In the genomic region with DNA sequence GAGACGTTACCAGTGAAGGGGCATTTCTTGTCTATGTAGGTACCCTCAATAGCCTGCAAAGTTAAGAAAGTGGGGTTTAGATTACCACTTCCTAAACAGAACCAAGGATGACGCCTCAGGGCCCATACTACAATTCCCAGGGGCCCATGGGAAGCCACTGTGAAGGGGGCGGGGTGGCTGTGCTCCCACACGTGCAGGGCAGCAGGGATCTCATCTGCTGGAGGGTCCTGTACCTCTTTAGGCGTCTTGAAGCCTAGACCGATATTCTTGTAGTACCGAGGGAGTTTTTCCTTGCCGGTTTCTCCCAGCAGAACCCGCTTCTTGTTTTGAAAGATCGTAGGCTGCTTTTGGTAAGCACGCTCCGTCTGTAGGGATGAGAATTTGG, we compare ENCODE assay signal across 8 mouse cellular contexts. TPM values are rescaled to one million over a fixed set of nuclear protein-coding genes. Genes with fewer than 3 reads are reported as not detected.
A peak's percentile ranks its signal among the peaks of the same experiment; 100 is the strongest.
DNase-seq lines count a peak whose midpoint lies in the region; ATAC-seq and TF ChIP-seq lines count a peak whose summit lies in the region.

No protein-coding gene starts in this region.

- H3K4me3 ChIP-seq in kidney, adult 2 months (ENCODE audit: insufficient read depth, low read depth, low read length), result peak overlapping the region; percentile 91
- H3K4me3 ChIP-seq in ES-E14 (ENCODE audit: insufficient read depth in 1 of 2, low read depth in 1 of 2, low read length in 2 of 2, poor library complexity in 1 of 2, severe bottlenecking in 1 of 2), result peak overlapping the region; percentile 93 to 98
- peak overlapping the region; percentile 87 for H3K4me3 ChIP-seq in forebrain, embryonic 11.5 days (ENCODE audit: low read depth, low read length)
- peak overlapping the region; percentile 98 for H3K4me3 ChIP-seq in limb, embryonic 13.5 days
- peak overlapping the region; percentile 96 for H3K4me3 ChIP-seq in neural tube, embryonic 14.5 days (ENCODE audit: low read depth, low read length)

- TF ChIP-seq CTCF in kidney, adult 2 months (conservative IDR thresholded peaks at IDR 0.05; ENCODE audit: insufficient read depth, insufficient read length, low read depth, low read length), result no peak

- TF ChIP-seq POLR2A in kidney, adult 2 months (IDR thresholded peaks at IDR 0.05; ENCODE audit: low read depth, low read length), result no peak

- peaks cover 14% of the 10 kb centered on the region; the same call in 1 of the 2 replicates for H3K36me3 ChIP-seq in kidney, adult 2 months (ENCODE audit: control insufficient read depth, insufficient read depth, low read length)
- peaks cover 69% of the 10 kb centered on the region for H3K36me3 ChIP-seq in ES-E14 (ENCODE audit: control insufficient read depth, insufficient read depth, low read length, poor library complexity, severe bottlenecking)
- H3K36me3 ChIP-seq in forebrain, embryonic 11.5 days (ENCODE audit: control insufficient read depth, insufficient read depth, low read length), result peaks cover 40% of the 10 kb centered on the region
- H3K36me3 ChIP-seq in limb, embryonic 13.5 days, result peaks cover 78% of the 10 kb centered on the region
- peaks cover 63% of the 10 kb centered on the region for H3K36me3 ChIP-seq in neural tube, embryonic 14.5 days (ENCODE audit: control insufficient read depth, insufficient read depth, low read length)

- H3K4me1 ChIP-seq in kidney, adult 2 months (ENCODE audit: control insufficient read depth, insufficient read depth, low read length), result peaks cover 18% of the 10 kb centered on the region
- H3K4me1 ChIP-seq in ES-E14 (ENCODE audit: control insufficient read depth in 2 of 2, insufficient read depth in 2 of 2, low read length in 2 of 2, poor library complexity in 1 of 2), result peaks cover 0 to 17% of the 10 kb centered on the region in 2 experiments; a peak in 2 of 4 replicates
- H3K4me1 ChIP-seq in forebrain, embryonic 11.5 days (replicated peaks; ENCODE audit: control insufficient read depth, insufficient read depth, low read length), result peaks cover 28% of the 10 kb centered on the region
- peaks cover 53% of the 10 kb centered on the region for H3K4me1 ChIP-seq in limb, embryonic 13.5 days
- H3K4me1 ChIP-seq in neural tube, embryonic 14.5 days (ENCODE audit: control insufficient read depth, insufficient read depth, low read length), result peaks cover 27% of the 10 kb centered on the region

- 10% methylated on average over 12 of the region's 12 CpGs for WGBS in kidney, adult 2 months
- 32% methylated on average over 12 of the region's 12 CpGs for WGBS in forebrain, embryonic 11.5 days
- WGBS in limb, embryonic 13.5 days, result 17% methylated on average over 12 of the region's 12 CpGs
- WGBS in neural tube, embryonic 14.5 days, result 23% methylated on average over 12 of the region's 12 CpGs

- H3K27me3 ChIP-seq in kidney, adult 2 months (replicated peaks; ENCODE audit: control insufficient read depth, insufficient read depth, low read length), result no peaks in the 10 kb centered on the region
- no peaks in the 10 kb centered on the region for H3K27me3 ChIP-seq in forebrain, embryonic 11.5 days (ENCODE audit: control insufficient read depth, insufficient read depth, low read length)
- H3K27me3 ChIP-seq in limb, embryonic 13.5 days, result no peaks in the 10 kb centered on the region
- no peaks in the 10 kb centered on the region for H3K27me3 ChIP-seq in neural tube, embryonic 14.5 days (ENCODE audit: control insufficient read depth, insufficient read depth, low read length)

- H3K9me3 ChIP-seq in ES-E14 (ENCODE audit: control insufficient read depth, insufficient read depth, low read depth, low read length), result no peaks in the 10 kb centered on the region
- H3K9me3 ChIP-seq in forebrain, embryonic 11.5 days (ENCODE audit: control insufficient read depth, low read length), result no peaks in the 10 kb centered on the region
- H3K9me3 ChIP-seq in limb, embryonic 13.5 days, result no peaks in the 10 kb centered on the region
- H3K9me3 ChIP-seq in neural tube, embryonic 14.5 days (ENCODE audit: control insufficient read depth, low read length), result no peaks in the 10 kb centered on the region

- DNase-seq in kidney, adult 2 months, result no peak
- DNase-seq in kidney, postnatal 14 days, result no peak
- no peak for DNase-seq in ES-E14 (ENCODE audit: low read depth, low spot score)
- no peak for DNase-seq in forebrain, embryonic 11.5 days (ENCODE audit: low spot score)
- DNase-seq in natural killer cell, adult 2 months (ENCODE audit: low spot score in 2 of 2), result no peak
- no peak for DNase-seq in embryo, embryonic 10 days (ENCODE audit: low spot score)

- in situ Hi-C loops in ES-E14 (cut with MboI; ENCODE audit: low sequenced_read_pairs in 2 of 2, unreplicated experiment in 2 of 2), result no loop called here

- H3K9ac ChIP-seq in ES-E14 (ENCODE audit: insufficient read depth, low read depth, low read length, poor library complexity, severe bottlenecking), result peak overlapping the region; percentile 99
- peak overlapping the region; percentile 99 for H3K9ac ChIP-seq in forebrain, embryonic 11.5 days (ENCODE audit: low read length)
- peak overlapping the region; percentile 98 for H3K9ac ChIP-seq in limb, embryonic 13.5 days
- peak overlapping the region; percentile 98 for H3K9ac ChIP-seq in neural tube, embryonic 14.5 days (replicated peaks; ENCODE audit: low read depth, low read length)

- ATAC-seq in forebrain, embryonic 11.5 days (replicated peaks; ENCODE audit: low FRiP score), result no peak
- no peak for ATAC-seq in limb, embryonic 13.5 days (ENCODE audit: low FRiP score, low read depth)
- ATAC-seq in neural tube, embryonic 14.5 days (ENCODE audit: low read depth), result no peak

- 0 out of 2 replicates have a peak overlapping the region, but pooled peaks have one; percentile 92 for H3K27ac ChIP-seq in kidney, adult 2 months (ENCODE audit: insufficient read depth, low read depth, low read length)
- H3K27ac ChIP-seq in ES-E14 (ENCODE audit: insufficient read depth, low read depth, low read length, poor library complexity, severe bottlenecking), result peak overlapping the region; percentile 95; the same call in 1 of the 2 replicates
- H3K27ac ChIP-seq in forebrain, embryonic 11.5 days (ENCODE audit: low read depth, low read length), result no peak overlapping the region; the same call in 1 of the 2 replicates
- peak overlapping the region; percentile 86 for H3K27ac ChIP-seq in limb, embryonic 13.5 days
- peak overlapping the region; percentile 91; the same call in 1 of the 2 replicates for H3K27ac ChIP-seq in neural tube, embryonic 14.5 days (ENCODE audit: low read depth, low read length)

- peak overlapping the region; percentile 76 for H3K4me2 ChIP-seq in forebrain, embryonic 11.5 days (ENCODE audit: low read depth, low read length, severe bottlenecking)
- H3K4me2 ChIP-seq in limb, embryonic 13.5 days (replicated peaks), result peak overlapping the region; percentile 94
- H3K4me2 ChIP-seq in neural tube, embryonic 14.5 days (ENCODE audit: low read depth, low read length), result peak overlapping the region; percentile 94

TF ChIP-seq in ES-E14, 5 proteins besides CTCF, POLR2A, EP300 and RAD21:
- TF ChIP-seq HCFC1 (IDR thresholded peaks at IDR 0.05; ENCODE audit: borderline replicate concordance, insufficient read depth, low read length) (peak; percentile 73; the same call in 1 of the 2 replicates), ZC3H11A (IDR thresholded peaks at IDR 0.05; ENCODE audit: borderline replicate concordance, low read depth, low read length) (no peak)

RNA-seq across cellular contexts. Expression of a gene that starts 1.1 kb away (rescaled TPM):
- 176 and 310 TPM in 2 replicates for polyA plus RNA-seq in kidney, adult 2 months (2012; rRNA removed)
- 1,746 and 1,854 TPM in 2 replicates for total RNA-seq in ES-E14 (2012; rRNA removed)
- polyA plus RNA-seq in forebrain, embryonic 11.5 days (2014; fragmentation: Nextera tagmentation; extraction: Ambion mirVana), result 1,418 and 1,481 TPM in 2 replicates
- polyA plus RNA-seq in limb, embryonic 13.5 days (2015; fragmentation: Nextera tagmentation; extraction: Ambion mirVana), result 1,512 and 1,535 TPM in 2 replicates
- polyA plus RNA-seq in neural tube, embryonic 14.5 days (2014; fragmentation: Nextera tagmentation; extraction: Ambion mirVana), result 781 and 868 TPM in 2 replicates

RNA-seq across cellular contexts. Expression of a gene that starts 5.4 kb away (rescaled TPM):
- 1,329 and 1,360 TPM in 2 replicates for polyA plus RNA-seq in kidney, adult 2 months (2012; rRNA removed)
- total RNA-seq in ES-E14 (2012; rRNA removed), result 3,971 and 5,136 TPM in 2 replicates
- polyA plus RNA-seq in forebrain, embryonic 11.5 days (2014; fragmentation: Nextera tagmentation; extraction: Ambion mirVana), result 1,136 and 1,164 TPM in 2 replicates
- 1,305 and 1,326 TPM in 2 replicates for polyA plus RNA-seq in limb, embryonic 13.5 days (2015; fragmentation: Nextera tagmentation; extraction: Ambion mirVana)
- 668 and 729 TPM in 2 replicates for polyA plus RNA-seq in neural tube, embryonic 14.5 days (2014; fragmentation: Nextera tagmentation; extraction: Ambion mirVana)

RNA-seq across cellular contexts. Expression of a gene that starts 12.9 kb away (rescaled TPM):
- 5.6 TPM in 2 replicates for polyA plus RNA-seq in kidney, adult 2 months (2012; rRNA removed)
- 0.36 and 0.90 TPM in 2 replicates for total RNA-seq in ES-E14 (2012; rRNA removed)
- 0.45 and 0.55 TPM in 2 replicates for polyA plus RNA-seq in forebrain, embryonic 11.5 days (2014; fragmentation: Nextera tagmentation; extraction: Ambion mirVana)
- polyA plus RNA-seq in limb, embryonic 13.5 days (2015; fragmentation: Nextera tagmentation; extraction: Ambion mirVana), result 0.60 and 0.75 TPM in 2 replicates
- polyA plus RNA-seq in neural tube, embryonic 14.5 days (2014; fragmentation: Nextera tagmentation; extraction: Ambion mirVana), result 0.33 TPM in 1 of 2 replicates, not detected in the other

RNA-seq across cellular contexts. Expression of a gene that starts 13.1 kb away (rescaled TPM):
- 36.8 and 37.7 TPM in 2 replicates for polyA plus RNA-seq in kidney, adult 2 months (2012; rRNA removed)
- 1.8 and 1.9 TPM in 2 replicates for total RNA-seq in ES-E14 (2012; rRNA removed)
- 1.2 and 1.8 TPM in 2 replicates for polyA plus RNA-seq in forebrain, embryonic 11.5 days (2014; fragmentation: Nextera tagmentation; extraction: Ambion mirVana)
- polyA plus RNA-seq in limb, embryonic 13.5 days (2015; fragmentation: Nextera tagmentation; extraction: Ambion mirVana), result 1.0 and 1.2 TPM in 2 replicates
- polyA plus RNA-seq in neural tube, embryonic 14.5 days (2014; fragmentation: Nextera tagmentation; extraction: Ambion mirVana), result 1.3 and 1.6 TPM in 2 replicates

RNA-seq across cellular contexts. Expression of a gene that starts 19.5 kb away (rescaled TPM):
- 240 and 244 TPM in 2 replicates for polyA plus RNA-seq in kidney, adult 2 months (2012; rRNA removed)
- 10.6 and 15.1 TPM in 2 replicates for total RNA-seq in ES-E14 (2012; rRNA removed)
- polyA plus RNA-seq in forebrain, embryonic 11.5 days (2014; fragmentation: Nextera tagmentation; extraction: Ambion mirVana), result 7.1 and 7.3 TPM in 2 replicates
- 44.0 and 45.4 TPM in 2 replicates for polyA plus RNA-seq in limb, embryonic 13.5 days (2015; fragmentation: Nextera tagmentation; extraction: Ambion mirVana)
- polyA plus RNA-seq in neural tube, embryonic 14.5 days (2014; fragmentation: Nextera tagmentation; extraction: Ambion mirVana), result 7.0 and 36.4 TPM in 2 replicates
